Mouse (Mus musculus): ENCODE measurements at regions not wholly inside any gene's neighbourhood (a gene's known extent, or its start where the extent isn't known, plus 50 kb on each side); places are given as distances from the start of the nearest gene placed in this dataset.
A peak's percentile ranks its signal among the peaks of the same experiment; 100 is the strongest.

GRCm38 (mm10) chr5:50820674-50821073, 746.9 kb downstream of the Ppargc1a start:
- H3K27me3 ChIP-seq (ENCODE audit: control insufficient read depth, insufficient read depth, low read length): no peaks in the 10 kb centered on the region
- no peaks in the 10 kb centered on the region for H3K9me3 ChIP-seq (ENCODE audit: control insufficient read depth, low read length)
- DNase-seq (ENCODE audit: low spot score): no peak
- no peaks in the 10 kb centered on the region for H3K4me1 ChIP-seq (ENCODE audit: control insufficient read depth, insufficient read depth, low read length)
- 93% methylated on average over 2 of the region's 2 CpGs for WGBS
- H3K4me2 ChIP-seq (ENCODE audit: low read depth): no peak overlapping the region
- ATAC-seq (ENCODE audit: insufficient read depth, low FRiP score, low TSS enrichment): no peak
- H3K27ac ChIP-seq (ENCODE audit: low read depth, low read length): no peak overlapping the region
- H3K4me3 ChIP-seq (ENCODE audit: low read depth, low read length): no peak overlapping the region
- no peaks in the 10 kb centered on the region for H3K36me3 ChIP-seq (ENCODE audit: control insufficient read depth, insufficient read depth, low read length)
- no peak overlapping the region for H3K9ac ChIP-seq (ENCODE audit: low read length)

DNA sequence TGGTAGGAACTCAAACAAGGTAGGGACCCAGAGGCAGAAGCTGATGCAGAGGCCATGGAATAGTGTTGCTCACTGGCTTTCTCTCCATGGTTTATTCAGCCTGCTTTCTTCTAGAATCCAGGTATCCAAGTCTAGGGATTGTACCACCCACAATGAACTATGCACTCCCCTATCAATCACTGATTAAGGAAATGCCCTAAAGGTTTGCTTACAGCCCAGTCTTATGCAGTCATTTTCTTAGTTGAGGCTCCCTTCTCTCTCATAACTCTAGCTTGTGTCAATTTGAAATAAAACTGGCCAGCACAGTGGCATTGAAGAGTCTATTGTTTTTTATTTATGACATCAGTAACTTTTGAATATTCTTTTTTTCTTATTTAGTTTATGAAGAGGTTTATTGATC, 747.6 kb downstream of the Ppargc1a start:
- no peak overlapping the region for H3K27ac ChIP-seq (ENCODE audit: low read depth, low read length)
- no peak overlapping the region for H3K4me2 ChIP-seq (ENCODE audit: low read depth)
- H3K9ac ChIP-seq (ENCODE audit: low read length): no peak overlapping the region
- no peak for DNase-seq (ENCODE audit: low spot score)
- no peaks in the 10 kb centered on the region for H3K9me3 ChIP-seq (ENCODE audit: control insufficient read depth, low read length)
- H3K36me3 ChIP-seq (ENCODE audit: control insufficient read depth, insufficient read depth, low read length): no peaks in the 10 kb centered on the region
- no peaks in the 10 kb centered on the region for H3K4me1 ChIP-seq (ENCODE audit: control insufficient read depth, insufficient read depth, low read length)
- no peaks in the 10 kb centered on the region for H3K27me3 ChIP-seq (ENCODE audit: control insufficient read depth, insufficient read depth, low read length)
- no peak overlapping the region for H3K4me3 ChIP-seq (ENCODE audit: low read depth, low read length)
- ATAC-seq (ENCODE audit: insufficient read depth, low FRiP score, low TSS enrichment): no peak

GRCm38 (mm10) chr5:50795310-50795709, 736.5 kb upstream of the Adgra3 start:
- 69% methylated on average over 4 of the region's 4 CpGs for WGBS
- Histone ChIP-seq H3K9ac (ENCODE audit: low read length) (no peak overlapping the region), H3K27ac (ENCODE audit: low read depth, low read length) (no peak overlapping the region), H3K4me3 (ENCODE audit: low read depth, low read length) (no peak overlapping the region), H3K27me3 (ENCODE audit: control insufficient read depth, insufficient read depth, low read length) (no peaks in the 10 kb centered on the region), H3K4me1 (ENCODE audit: control insufficient read depth, insufficient read depth, low read length) (no peaks in the 10 kb centered on the region), H3K9me3 (ENCODE audit: control insufficient read depth, low read length) (no peaks in the 10 kb centered on the region), H3K36me3 (ENCODE audit: control insufficient read depth, insufficient read depth, low read length) (no peaks in the 10 kb centered on the region), H3K4me2 (ENCODE audit: low read depth) (no peak overlapping the region)
- DNase-seq (ENCODE audit: low spot score): no peak
- no peak for ATAC-seq (ENCODE audit: insufficient read depth, low FRiP score, low TSS enrichment)

DNA sequence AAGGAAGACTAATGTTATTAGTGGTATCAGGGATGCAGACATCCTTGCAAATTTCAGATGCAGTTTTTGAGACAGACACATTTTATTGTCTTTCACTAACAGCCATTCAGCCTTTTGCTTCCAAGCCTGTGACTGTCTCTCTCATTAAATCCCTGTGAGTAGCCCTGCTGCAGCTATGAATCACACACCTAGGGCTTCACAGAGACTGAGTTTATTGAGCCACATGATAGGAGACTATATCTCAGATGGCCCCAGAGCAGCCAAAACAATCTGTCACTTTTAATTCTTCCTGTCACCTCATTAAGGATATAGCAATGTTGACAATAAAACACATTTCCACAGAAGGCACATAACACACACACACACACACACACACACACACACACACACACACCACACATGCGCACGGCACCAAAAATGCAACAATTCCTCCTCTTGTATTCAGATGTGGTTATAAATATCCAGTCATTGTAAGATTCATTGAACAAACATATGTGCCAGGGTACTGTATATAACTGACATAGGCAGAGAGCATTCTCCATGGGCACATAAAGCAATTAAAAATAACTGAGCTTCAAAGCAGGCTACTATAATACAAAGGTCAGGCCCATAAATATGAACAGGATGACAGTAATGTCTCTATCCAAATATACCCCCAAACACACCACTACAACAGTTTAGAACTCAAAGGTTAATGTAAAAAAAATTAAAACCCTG, 735.8 kb upstream of the Adgra3 start:
- 72% methylated on average over 2 of the region's 2 CpGs for WGBS
- Histone ChIP-seq H3K9ac (ENCODE audit: low read length) (no peak overlapping the region), H3K27me3 (ENCODE audit: control insufficient read depth, insufficient read depth, low read length) (no peaks in the 10 kb centered on the region), H3K4me1 (ENCODE audit: control insufficient read depth, insufficient read depth, low read length) (no peaks in the 10 kb centered on the region), H3K27ac (ENCODE audit: low read depth, low read length) (no peak overlapping the region), H3K36me3 (ENCODE audit: control insufficient read depth, insufficient read depth, low read length) (no peaks in the 10 kb centered on the region), H3K4me3 (ENCODE audit: low read depth, low read length) (no peak overlapping the region), H3K9me3 (ENCODE audit: control insufficient read depth, low read length) (no peaks in the 10 kb centered on the region), H3K4me2 (ENCODE audit: low read depth) (no peak overlapping the region)
- peak; percentile 68 for ATAC-seq (ENCODE audit: insufficient read depth, low FRiP score, low TSS enrichment)
- DNase-seq (ENCODE audit: low spot score): no peak

DNA sequence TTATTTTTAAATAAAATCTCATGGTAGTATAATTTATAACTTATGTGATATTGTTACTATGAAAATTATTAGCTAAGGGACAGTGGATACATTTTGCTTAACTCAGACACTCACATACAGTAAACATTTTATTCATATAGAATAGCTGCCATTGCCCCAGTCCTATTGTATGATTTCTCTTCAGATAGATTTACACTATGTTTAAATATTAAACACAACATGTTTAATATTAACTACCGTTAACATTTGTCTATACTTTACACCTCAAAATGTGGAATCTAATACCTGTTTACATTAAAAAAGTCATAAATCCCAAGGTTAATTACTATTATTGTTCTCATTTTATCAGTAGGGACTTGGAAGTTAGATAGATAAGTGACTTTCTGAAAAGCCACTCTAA, 734.8 kb upstream of the Adgra3 start:
- Histone ChIP-seq H3K36me3 (ENCODE audit: control insufficient read depth, insufficient read depth, low read length) (no peaks in the 10 kb centered on the region), H3K4me1 (ENCODE audit: control insufficient read depth, insufficient read depth, low read length) (no peaks in the 10 kb centered on the region), H3K4me2 (ENCODE audit: low read depth) (no peak overlapping the region), H3K27ac (ENCODE audit: low read depth, low read length) (no peak overlapping the region), H3K27me3 (ENCODE audit: control insufficient read depth, insufficient read depth, low read length) (no peaks in the 10 kb centered on the region), H3K4me3 (ENCODE audit: low read depth, low read length) (no peak overlapping the region), H3K9ac (ENCODE audit: low read length) (no peak overlapping the region), H3K9me3 (ENCODE audit: control insufficient read depth, low read length) (no peaks in the 10 kb centered on the region)
- DNase-seq (ENCODE audit: low spot score): no peak
- WGBS: 92% methylated on average over 1 of the region's 1 CpGs
- no peak for ATAC-seq (ENCODE audit: insufficient read depth, low FRiP score, low TSS enrichment)

DNA sequence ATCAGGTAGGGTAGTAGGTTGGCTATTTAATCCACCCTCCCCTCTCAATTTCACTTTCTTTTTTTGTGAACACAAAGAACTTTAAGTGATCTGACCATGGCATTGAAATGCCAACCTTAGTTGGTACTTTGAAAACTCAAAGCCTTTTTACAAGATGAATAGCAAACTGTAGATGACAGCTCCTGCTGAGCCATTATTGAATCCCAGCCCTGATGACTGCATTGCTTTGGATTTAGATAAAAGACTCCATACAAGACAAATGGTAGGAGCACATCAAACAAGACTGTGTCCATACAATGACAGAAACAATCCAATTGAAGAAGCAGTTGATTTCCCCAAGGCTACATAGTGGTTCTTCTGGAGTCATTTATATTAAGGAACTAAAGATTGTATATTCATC, 726.5 kb upstream of the Adgra3 start:
- H3K4me2 ChIP-seq (ENCODE audit: low read depth): no peak overlapping the region
- H3K9ac ChIP-seq (ENCODE audit: low read length): no peak overlapping the region
- DNase-seq (ENCODE audit: low spot score): no peak
- no peaks in the 10 kb centered on the region for H3K27me3 ChIP-seq (ENCODE audit: control insufficient read depth, insufficient read depth, low read length)
- no peaks in the 10 kb centered on the region for H3K36me3 ChIP-seq (ENCODE audit: control insufficient read depth, insufficient read depth, low read length)
- no peak overlapping the region for H3K4me3 ChIP-seq (ENCODE audit: low read depth, low read length)
- no peaks in the 10 kb centered on the region for H3K9me3 ChIP-seq (ENCODE audit: control insufficient read depth, low read length)
- H3K4me1 ChIP-seq (ENCODE audit: control insufficient read depth, insufficient read depth, low read length): no peaks in the 10 kb centered on the region
- ATAC-seq (ENCODE audit: insufficient read depth, low FRiP score, low TSS enrichment): no peak
- H3K27ac ChIP-seq (ENCODE audit: low read depth, low read length): no peak overlapping the region

GRCm38 (mm10) chr5:50779138-50779537, 720.3 kb upstream of the Adgra3 start:
- no peak for ATAC-seq (ENCODE audit: insufficient read depth, low FRiP score, low TSS enrichment)

DNA sequence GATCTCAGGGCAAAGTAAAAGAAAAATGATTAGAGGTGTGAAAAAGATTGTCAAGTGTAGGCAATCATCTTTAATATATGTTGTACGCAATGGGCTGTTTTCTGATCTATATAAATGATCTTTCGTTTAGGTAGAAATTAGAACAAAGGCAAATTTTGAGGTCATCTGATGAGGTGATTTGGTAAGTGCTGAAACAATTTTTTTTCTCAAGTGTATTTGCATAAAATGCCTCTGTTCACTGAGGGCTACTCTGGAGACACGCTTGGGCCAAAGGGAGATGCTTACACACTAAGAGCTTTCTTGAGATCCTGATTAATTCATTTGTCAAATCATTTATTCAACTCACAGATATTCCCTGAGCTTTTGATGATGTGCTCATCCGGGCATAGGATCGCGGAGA, 719.4 kb upstream of the Adgra3 start:
- no peaks in the 10 kb centered on the region for H3K9me3 ChIP-seq (ENCODE audit: control insufficient read depth, low read length)
- no peak for ATAC-seq (ENCODE audit: insufficient read depth, low FRiP score, low TSS enrichment)
- no peak overlapping the region for H3K4me3 ChIP-seq (ENCODE audit: low read depth, low read length)
- no peak overlapping the region for H3K27ac ChIP-seq (ENCODE audit: low read depth, low read length)
- WGBS: 94% methylated on average over 6 of the region's 6 CpGs
- no peaks in the 10 kb centered on the region for H3K4me1 ChIP-seq (ENCODE audit: control insufficient read depth, insufficient read depth, low read length)
- H3K36me3 ChIP-seq (ENCODE audit: control insufficient read depth, insufficient read depth, low read length): no peaks in the 10 kb centered on the region
- no peak overlapping the region for H3K4me2 ChIP-seq (ENCODE audit: low read depth)
- DNase-seq (ENCODE audit: low spot score): no peak
- no peaks in the 10 kb centered on the region for H3K27me3 ChIP-seq (ENCODE audit: control insufficient read depth, insufficient read depth, low read length)
- no peak overlapping the region for H3K9ac ChIP-seq (ENCODE audit: low read length)

More at GRCm38 (mm10) chr5:50779138-50779537, 720.3 kb upstream of the Adgra3 start:
- Histone ChIP-seq H3K27me3 (ENCODE audit: control insufficient read depth, insufficient read depth, low read length) (no peaks in the 10 kb centered on the region), H3K9ac (ENCODE audit: low read length) (no peak overlapping the region), H3K9me3 (ENCODE audit: control insufficient read depth, low read length) (no peaks in the 10 kb centered on the region), H3K27ac (ENCODE audit: low read depth, low read length) (no peak overlapping the region), H3K36me3 (ENCODE audit: control insufficient read depth, insufficient read depth, low read length) (no peaks in the 10 kb centered on the region), H3K4me3 (ENCODE audit: low read depth, low read length) (no peak overlapping the region), H3K4me1 (ENCODE audit: control insufficient read depth, insufficient read depth, low read length) (no peaks in the 10 kb centered on the region), H3K4me2 (ENCODE audit: low read depth) (no peak overlapping the region)
- no peak for DNase-seq (ENCODE audit: low spot score)
- 53% methylated on average over 3 of the region's 3 CpGs for WGBS

- H3K4me2 ChIP-seq (ENCODE audit: low read depth): no peak overlapping the region
- WGBS: 79% methylated on average over 5 of the region's 5 CpGs
- no peak overlapping the region for H3K27ac ChIP-seq (ENCODE audit: low read depth, low read length)
- no peaks in the 10 kb centered on the region for H3K36me3 ChIP-seq (ENCODE audit: control insufficient read depth, insufficient read depth, low read length)
- H3K4me3 ChIP-seq (ENCODE audit: low read depth, low read length): no peak overlapping the region
- ATAC-seq (ENCODE audit: insufficient read depth, low FRiP score, low TSS enrichment) (no peak), DNase-seq (ENCODE audit: low spot score) (no peak)
- H3K4me1 ChIP-seq (ENCODE audit: control insufficient read depth, insufficient read depth, low read length): no peaks in the 10 kb centered on the region
- no peak overlapping the region for H3K9ac ChIP-seq (ENCODE audit: low read length)
- no peaks in the 10 kb centered on the region for H3K9me3 ChIP-seq (ENCODE audit: control insufficient read depth, low read length)
- H3K27me3 ChIP-seq (ENCODE audit: control insufficient read depth, insufficient read depth, low read length): no peaks in the 10 kb centered on the region
These were observed 703.5 kb upstream of the Adgra3 start for GRCm38 (mm10) chr5:50762261-50762660.
